Mouse (Mus musculus) lung, postnatal 14 days (tissue): ENCODE measurements at regions not wholly inside any gene's neighbourhood (a gene's known extent, or its start where the extent isn't known, plus 50 kb on each side); places are given as distances from the start of the nearest gene placed in this dataset.
"Not testable (repeated sequence)": the region's sequence is repeated elsewhere in the genome, so short reads cannot be mapped to it uniquely, and the experiment has no call there.

Experiments
- DNase-seq: peaks from one replicate; pipeline ENCODE4 v3.0.0; 2021

- not testable (repeated sequence) for DNase-seq
These were observed 479.0 kb downstream of the Inhba start for GRCm38 (mm10) chr13:16490680-16491079.

DNA sequence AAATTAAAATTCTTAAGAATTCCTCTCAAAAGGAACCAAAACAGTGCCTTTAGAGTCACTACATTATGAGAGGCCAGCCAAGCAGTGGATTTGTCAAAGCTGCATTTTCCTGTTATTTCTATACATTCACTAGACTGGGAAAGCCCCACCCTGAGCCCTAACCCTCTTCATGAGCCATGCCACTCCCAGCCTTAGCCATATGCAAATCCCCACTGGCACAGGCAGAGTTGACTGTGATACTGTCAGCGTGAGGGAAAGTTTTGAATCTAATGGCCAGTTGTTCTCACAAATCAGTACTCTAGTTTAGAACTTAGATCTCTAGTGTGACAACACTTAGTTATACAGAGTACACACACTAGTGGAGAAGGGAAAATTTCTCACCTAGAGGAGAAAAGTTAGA is 486.4 kb downstream of the Inhba start:
- DNase-seq: no peak

DNA sequence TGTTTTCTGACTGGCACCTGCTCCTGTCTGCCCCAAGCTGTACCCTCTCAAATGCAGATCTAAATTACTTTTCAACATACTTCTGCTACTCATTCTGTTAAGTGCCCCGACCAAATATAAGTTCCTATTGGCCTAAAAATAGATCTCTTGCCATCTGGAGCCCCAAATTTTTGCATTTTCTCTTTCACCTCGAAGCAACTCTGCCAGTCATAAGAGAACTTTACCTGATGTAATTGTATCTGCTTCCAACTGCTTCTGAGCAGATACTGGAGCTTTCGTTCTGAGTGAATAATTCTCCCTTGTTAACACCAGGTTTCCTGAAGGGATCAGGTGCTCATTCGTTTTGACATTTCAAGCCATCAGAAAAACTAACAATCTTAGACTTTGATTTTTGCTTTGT is 501.2 kb downstream of the Inhba start:
- DNase-seq: no peak

DNA sequence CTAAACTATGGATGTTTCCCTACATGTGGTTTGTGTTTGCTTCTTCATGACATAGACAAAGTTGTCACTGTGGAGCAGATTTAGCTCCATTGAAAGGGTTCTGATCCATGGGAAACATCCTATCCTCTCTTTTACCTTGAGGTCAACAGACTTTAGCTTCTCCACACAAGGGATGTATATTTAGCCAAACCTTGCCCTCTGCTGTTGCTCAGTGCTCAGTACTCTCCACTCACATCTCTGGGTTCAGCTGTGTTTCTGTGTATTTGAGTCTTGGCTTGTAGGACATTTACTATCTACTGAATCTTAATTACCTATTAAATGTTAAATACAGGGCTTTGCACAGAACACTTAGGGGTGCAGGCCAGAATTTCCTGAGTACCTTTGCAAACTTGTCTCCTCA is 503.5 kb downstream of the Inhba start:
- no peak for DNase-seq

- DNase-seq: no peak
These were observed 517.4 kb downstream of the Inhba start for GRCm38 (mm10) chr13:16529036-16529435.

DNA sequence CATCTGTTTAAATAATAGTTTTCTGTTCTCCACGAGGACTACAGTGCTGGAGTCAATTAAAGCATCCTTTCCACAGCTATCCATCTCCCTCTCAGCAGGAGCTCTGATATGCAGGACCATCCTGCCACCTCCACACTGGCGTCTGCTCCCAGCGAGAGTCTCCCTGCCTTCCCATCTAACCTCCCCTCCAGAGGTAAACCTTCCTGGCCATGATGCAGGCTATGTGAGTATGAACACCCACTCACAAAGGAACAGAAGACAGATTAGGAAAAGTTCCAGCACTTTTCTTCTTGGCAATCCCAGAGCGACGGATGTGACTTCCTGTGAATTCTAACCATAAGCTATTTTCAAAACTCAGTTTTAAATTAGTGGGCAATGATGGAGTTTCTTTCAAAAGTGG is 532.1 kb downstream of the Inhba start:
- DNase-seq: no peak

DNA sequence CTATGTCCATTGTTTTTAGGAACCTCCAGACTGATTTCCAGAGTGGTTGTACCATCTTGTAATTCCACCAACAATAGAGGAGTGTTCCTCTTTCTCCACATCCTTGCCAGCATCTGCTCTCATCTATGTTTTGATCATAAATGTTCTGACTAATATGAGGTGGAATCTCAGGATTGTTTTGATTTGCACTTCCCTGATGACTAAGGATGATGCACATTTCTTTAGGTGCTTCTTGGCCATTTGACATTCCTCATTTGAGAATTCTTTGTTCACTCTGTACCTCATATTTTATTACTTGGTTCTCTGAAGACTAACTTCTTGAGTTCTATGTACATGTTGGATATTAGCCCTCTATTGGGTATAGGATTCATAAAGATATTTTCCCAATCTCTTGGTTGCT is 538.4 kb downstream of the Inhba start:
- DNase-seq: no peak

GRCm38 (mm10) chr13:16564988-16565387 is 553.3 kb downstream of the Inhba start:
- no peak for DNase-seq

- DNase-seq: no peak
These were observed 562.4 kb downstream of the Inhba start for GRCm38 (mm10) chr13:16574069-16574468.

DNA sequence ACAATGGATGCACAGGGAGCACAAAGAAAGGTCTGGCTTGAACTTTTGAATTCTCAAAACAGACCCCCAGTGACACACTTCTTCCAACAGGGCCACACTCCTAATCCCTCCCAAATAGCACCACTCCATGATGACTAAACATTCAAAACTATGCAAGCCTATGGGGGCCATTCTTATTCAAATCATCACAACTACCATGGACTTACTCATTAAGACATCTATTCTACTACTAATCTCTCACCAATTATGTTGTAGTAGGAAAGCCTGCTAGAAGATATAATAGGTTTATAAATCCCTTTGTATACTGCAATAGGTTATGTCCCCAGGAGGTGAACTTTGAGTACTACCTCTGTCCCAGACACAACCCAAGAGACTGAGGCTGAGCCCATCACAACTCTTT is 574.6 kb downstream of the Inhba start:
- no peak for DNase-seq

- DNase-seq: no peak
These were observed 608.1 kb downstream of the Inhba start for GRCm38 (mm10) chr13:16619755-16620154.

- no peak for DNase-seq
These were observed 614.9 kb downstream of the Inhba start for GRCm38 (mm10) chr13:16626584-16626983.

DNA sequence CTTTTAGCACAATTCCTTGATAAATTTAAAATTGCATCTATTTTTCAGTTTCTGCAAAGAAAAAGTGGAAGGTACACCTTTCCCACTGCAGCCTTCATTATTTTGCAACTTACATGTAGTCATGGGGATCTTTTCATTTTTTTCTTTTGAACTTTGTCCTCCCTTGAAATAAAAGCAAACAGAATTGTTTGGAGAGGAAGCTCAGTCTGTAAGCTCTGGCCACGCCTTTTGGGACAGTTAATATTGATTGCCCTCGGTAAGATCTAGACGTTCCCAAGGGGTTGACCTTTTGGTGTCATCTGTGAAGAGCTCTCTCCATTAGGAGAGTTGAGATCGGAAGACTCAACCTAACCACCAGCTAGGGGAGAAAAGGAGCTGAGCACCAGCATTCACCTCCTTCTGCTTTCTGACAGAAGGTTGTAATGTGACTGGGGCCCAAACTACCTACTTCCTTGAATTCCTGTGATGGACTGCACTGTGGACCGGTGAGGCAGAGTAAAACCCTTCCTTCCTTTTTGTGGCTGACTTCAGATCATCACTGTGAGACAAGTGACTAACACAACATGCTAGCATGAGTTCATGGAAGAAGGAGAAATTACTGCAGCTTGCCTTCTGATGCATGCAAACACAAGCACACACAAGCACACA is 621.9 kb downstream of the Inhba start:
- DNase-seq: no peak

DNA sequence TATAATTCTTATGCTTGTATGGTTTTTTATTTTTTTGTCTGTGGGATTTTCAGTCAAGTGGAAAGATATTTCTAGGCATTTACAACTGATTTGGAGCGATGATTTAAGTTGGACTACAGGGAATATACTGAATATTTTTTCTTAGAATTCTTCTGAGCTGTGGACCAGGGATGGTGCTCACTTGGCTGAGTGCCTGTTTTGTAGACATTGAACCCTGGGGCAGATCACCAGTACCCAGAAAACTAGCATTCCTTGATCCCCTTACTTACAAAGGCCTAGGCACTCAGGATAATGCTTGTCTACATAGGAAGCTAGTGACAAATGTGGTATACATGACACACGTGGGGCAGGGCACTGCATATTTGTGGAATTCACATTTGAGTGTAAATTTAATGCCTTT is 624.6 kb downstream of the Inhba start:
- DNase-seq: no peak

DNA sequence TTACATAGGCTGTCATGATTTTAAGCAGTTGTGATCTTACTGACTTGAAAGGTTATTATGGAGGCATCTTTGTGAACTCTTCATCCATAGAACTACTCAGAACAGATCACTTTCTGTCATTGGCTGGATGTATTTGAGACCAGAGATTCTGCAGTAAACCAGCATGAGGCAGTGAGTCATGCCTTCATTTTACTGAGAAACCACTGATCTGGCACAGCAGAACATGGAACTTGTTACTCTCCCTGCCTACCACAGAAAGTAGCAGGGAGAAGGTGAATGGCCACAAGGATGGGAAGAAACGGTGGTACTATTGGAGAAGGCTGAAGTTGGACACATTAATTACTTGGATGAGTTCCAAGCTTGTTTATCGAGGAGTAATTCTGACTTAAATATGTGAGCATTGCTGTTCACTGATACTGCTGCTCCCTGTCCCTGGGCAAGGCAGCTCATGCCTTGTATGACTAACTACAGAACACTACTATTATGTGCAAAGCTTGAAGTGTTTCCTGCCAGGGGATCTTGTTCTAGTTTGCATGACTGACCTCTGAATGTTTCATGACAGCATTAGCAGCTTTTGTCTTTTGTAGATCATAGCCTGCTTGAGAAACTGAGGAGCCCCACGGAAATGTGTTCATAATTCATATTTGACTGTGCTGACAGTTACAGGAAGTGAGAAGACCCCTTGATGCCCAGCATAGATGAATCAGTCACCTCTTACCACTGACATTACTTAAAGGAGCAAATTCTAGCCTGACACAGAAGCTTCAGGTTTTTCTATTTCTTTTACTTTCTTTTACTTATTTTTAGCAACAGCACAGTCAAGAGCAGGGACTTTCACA is 630.2 kb downstream of the Inhba start:
- DNase-seq: no peak

GRCm38 (mm10) chr13:16642450-16642994 is 630.9 kb downstream of the Inhba start:
- DNase-seq: no peak

- no peak for DNase-seq
These were observed 633.7 kb downstream of the Inhba start for GRCm38 (mm10) chr13:16645311-16645710.

- no peak for DNase-seq
These were observed 634.4 kb downstream of the Inhba start for GRCm38 (mm10) chr13:16646056-16646455.

DNA sequence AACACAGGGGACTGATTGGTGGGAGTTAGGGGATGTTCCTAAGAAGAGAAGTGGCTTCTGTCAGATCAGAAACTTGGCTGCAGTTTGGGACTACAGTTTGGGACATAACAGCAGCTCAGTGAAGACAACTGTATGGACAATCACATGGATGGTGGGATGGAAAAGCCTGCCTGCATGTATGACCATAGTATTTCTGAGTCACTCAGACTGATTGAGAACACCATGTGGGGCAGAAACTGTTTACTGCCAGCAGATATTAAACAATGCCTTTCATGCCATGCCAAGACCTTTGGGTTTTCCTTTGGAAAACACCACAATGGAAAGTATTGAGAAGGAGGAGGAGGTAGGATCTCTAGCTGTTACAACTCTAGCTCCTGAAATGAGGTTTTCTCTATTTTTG is 635.0 kb downstream of the Inhba start:
- no peak for DNase-seq

DNA sequence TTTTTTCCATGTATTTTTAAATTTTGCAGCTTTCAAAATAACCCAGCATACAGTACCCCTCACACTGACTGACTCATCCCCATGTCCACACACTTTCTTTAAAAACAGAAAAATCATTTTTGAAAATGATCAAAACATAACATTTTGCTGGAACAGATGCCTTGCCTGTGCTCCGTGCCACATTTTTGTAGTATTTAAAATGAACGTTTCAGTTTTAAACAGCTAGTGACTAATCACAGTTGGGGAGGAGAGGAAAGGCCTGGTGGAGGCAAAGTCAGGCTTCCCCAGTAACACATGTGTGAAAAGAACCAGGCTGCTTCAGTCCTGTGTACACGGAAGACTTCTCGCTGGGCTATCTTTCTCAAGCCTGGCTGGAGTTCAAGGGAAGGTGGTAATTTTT is 644.5 kb downstream of the Inhba start:
- no peak for DNase-seq

DNA sequence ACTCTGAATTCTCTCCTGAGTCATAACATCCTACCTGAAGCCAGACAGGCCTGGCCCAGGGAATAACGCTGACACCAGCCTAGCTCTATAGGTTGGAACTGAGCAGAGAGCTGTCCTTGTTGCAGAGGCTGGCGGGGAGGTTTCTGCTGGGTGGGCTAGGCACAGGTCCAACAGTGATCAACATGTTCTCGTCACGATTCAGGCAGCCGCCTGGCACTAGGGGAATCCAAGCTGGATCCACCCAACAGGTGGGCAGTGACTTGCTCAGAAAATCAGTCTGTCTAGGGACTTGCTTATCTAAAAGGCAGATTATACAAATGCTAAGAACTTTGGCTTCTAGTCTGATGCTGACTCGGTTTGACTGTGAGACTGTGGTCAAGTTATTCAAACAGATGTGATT is 648.2 kb downstream of the Inhba start:
- DNase-seq: no peak

- no peak for DNase-seq
These were observed 657.0 kb downstream of the Inhba start for GRCm38 (mm10) chr13:16668652-16669051.

GRCm38 (mm10) chr13:16669281-16669680 is 657.6 kb downstream of the Inhba start:
- no peak for DNase-seq

DNA sequence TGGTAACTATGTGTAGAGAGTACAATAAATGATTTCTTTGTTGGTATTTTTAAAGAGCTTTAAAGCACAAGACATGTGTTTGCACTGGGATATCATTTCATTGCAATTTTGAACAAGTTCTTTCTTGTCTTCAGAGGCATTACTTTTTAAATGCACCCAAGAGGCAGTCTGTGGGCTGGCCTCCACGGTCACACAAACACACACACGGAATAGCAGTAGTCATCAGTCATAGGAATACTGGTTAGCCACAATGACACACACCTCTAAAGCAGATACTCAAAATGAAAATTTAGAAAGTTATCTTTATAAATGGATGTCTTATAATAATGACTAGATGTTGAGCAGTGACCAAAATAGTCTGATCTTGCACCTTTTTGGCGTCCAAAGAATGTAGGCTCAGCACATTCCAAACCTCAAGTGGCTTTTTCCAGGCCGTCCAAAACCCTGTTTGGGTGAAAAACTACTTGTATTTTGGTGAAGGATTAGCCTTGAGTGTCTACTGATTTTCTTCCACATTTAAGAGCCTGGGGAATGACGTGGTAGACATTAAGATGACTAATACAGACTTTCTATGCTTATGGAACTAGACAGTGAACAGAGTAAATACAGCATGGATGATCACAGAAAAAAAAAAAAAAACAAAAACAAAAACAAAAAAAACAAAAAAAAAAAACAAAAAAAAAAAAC is 658.5 kb downstream of the Inhba start:
- no peak for DNase-seq
